Mouse (Mus musculus) heart, embryonic 15.5 days (tissue): ENCODE measurements around the gene Pfas. TPM values are rescaled to one million over a fixed set of nuclear protein-coding genes. Genes with fewer than 3 reads are reported as not detected.
"Not testable (repeated sequence)": the region's sequence is repeated elsewhere in the genome, so short reads cannot be mapped to it uniquely, and the experiment has no call there.

Experiments
- ATAC-seq: fragments of 200-750 bp; cut with Nextera tagmentation; replicated peaks from 2 replicates; pipeline ENCODE4 v1.8.0; 2017; ENCODE audit warnings: low read depth, moderate TSS enrichment; ENCODE audit not compliant: insufficient number of reproducible peaks, insufficient read depth, low FRiP score
- H3K27ac ChIP-seq: fragments of 300-500 bp; sonication (generic); 2 replicates; pipeline ENCODE4 v1.5.1; 2015; ENCODE audit warnings: mild to moderate bottlenecking, inconsistent platforms
- H3K27me3 ChIP-seq: fragments of 300-500 bp; sonication (generic); 2 replicates; pipeline ENCODE4 v1.6.1; 2015; ENCODE audit warnings: inconsistent platforms
- H3K36me3 ChIP-seq: fragments of 300-500 bp; sonication (generic); 2 replicates; pipeline ENCODE4 v1.6.1; 2015; ENCODE audit warnings: mild to moderate bottlenecking, inconsistent platforms
- H3K4me1 ChIP-seq: fragments of 300-500 bp; sonication (generic); replicated peaks from 2 replicates; pipeline ENCODE4 v1.6.1; 2015; ENCODE audit warnings: inconsistent platforms
- H3K4me2 ChIP-seq: fragments of 300-500 bp; sonication (generic); 2 replicates; pipeline ENCODE4 v1.6.1; 2015; ENCODE audit warnings: inconsistent platforms, mild to moderate bottlenecking, moderate library complexity
- H3K4me3 ChIP-seq: fragments of 300-500 bp; sonication (generic); 2 replicates; pipeline ENCODE4 v1.5.1; 2015; ENCODE audit warnings: mild to moderate bottlenecking, inconsistent platforms
- H3K9ac ChIP-seq: fragments of 300-500 bp; sonication (generic); 2 replicates; pipeline ENCODE4 v1.6.1; 2015; ENCODE audit warnings: mild to moderate bottlenecking, inconsistent platforms
- H3K9me3 ChIP-seq: fragments of 300-500 bp; sonication (generic); replicated peaks from 2 replicates; pipeline ENCODE4 v1.6.1; 2016; ENCODE audit warnings: inconsistent platforms
- WGBS: fragments of 180-500 bp; shearing (Covaris S2); methylation state at CpG from one replicate; pipeline ENCODE4 v1.1.7; 2015; ENCODE audit warnings: mixed read lengths; 5-methylcytosine and 5-hydroxymethylcytosine counted together
- polyA plus RNA-seq: library from polyadenylated mRNA; unstranded; fragments of >200 nt; fragmentation: Nextera tagmentation; extraction: Ambion mirVana; gene quantifications from 2 replicates; pipeline ENCODE4 v1.2.1, GENCODE M21; 2015

Gene Pfas
- polyA plus RNA-seq, 1 experiment from 2014 or later = 14.9 TPM

GRCm38 (mm10) chr11:68967337-68968282 lies 40.6 kb downstream of the Pfas start, which contains the start of gene Slc25a35:
Gene Slc25a35, plus strand, starts transcription at chr11:68968131.
- H3K9me3 ChIP-seq = no peaks in the 10 kb centered on the region
- H3K27me3 ChIP-seq = no peaks in the 10 kb centered on the region
- peak within 1 kb of the TSS; percentile 8; the same call in 1 of the 2 replicates for H3K27ac ChIP-seq
- peak within 1 kb of the TSS; percentile 62 for H3K4me3 ChIP-seq
- peaks cover 34% of the 10 kb centered on the region for H3K4me1 ChIP-seq
- peak within 1 kb of the TSS; percentile 93 for H3K4me2 ChIP-seq
- ATAC-seq = peak; percentile 91
- peak within 1 kb of the TSS; percentile 66 for H3K9ac ChIP-seq
- WGBS = 1% methylated on average over 50 of the region's 50 CpGs
- H3K36me3 ChIP-seq = no peaks in the 10 kb centered on the region

GRCm38 (mm10) chr11:68966554-68966953 lies 41.7 kb downstream of the Pfas start:
- no peak overlapping the region for H3K9ac ChIP-seq
- 47% methylated on average over 1 of the region's 1 CpGs for WGBS

DNA sequence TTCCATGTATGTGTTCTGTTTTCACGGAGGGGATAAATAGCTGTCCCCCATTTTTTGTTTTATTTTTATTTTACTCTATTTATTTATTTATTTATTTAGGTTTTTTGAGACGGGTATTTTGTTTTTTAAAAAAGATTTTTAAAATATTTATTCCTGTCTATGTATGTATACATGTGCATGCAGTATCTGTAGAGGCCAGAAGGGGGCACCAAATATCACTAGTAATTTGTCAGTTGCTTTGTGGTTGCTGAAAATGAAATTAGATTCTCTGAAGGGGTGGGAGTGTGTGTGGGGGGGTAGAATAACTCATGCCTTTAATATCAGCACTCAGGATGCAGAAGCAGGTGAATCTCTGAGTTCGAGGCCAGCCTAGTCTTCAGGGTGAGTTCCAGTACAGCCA lies 42.4 kb downstream of the Pfas start:
- Histone ChIP-seq H3K4me1 (peaks cover 21% of the 10 kb centered on the region), H3K9ac (no peak overlapping the region), H3K4me3 (no peak overlapping the region), H3K9me3 (no peaks in the 10 kb centered on the region), H3K27me3 (no peaks in the 10 kb centered on the region), H3K36me3 (no peaks in the 10 kb centered on the region), H3K4me2 (no peak overlapping the region), H3K27ac (no peak overlapping the region)
- WGBS = 32% methylated on average over 3 of the region's 3 CpGs
- no peak for ATAC-seq

More at GRCm38 (mm10) chr11:68966554-68966953, 41.7 kb downstream of the Pfas start:
- Histone ChIP-seq H3K27me3 (no peaks in the 10 kb centered on the region), H3K4me2 (peak overlapping the region; percentile 93), H3K9me3 (no peaks in the 10 kb centered on the region), H3K4me3 (no peak overlapping the region), H3K36me3 (no peaks in the 10 kb centered on the region), H3K27ac (no peak overlapping the region), H3K4me1 (peaks cover 27% of the 10 kb centered on the region)
- ATAC-seq = no peak

- Histone ChIP-seq H3K4me3 (no peak overlapping the region), H3K36me3 (no peaks in the 10 kb centered on the region), H3K27me3 (no peaks in the 10 kb centered on the region), H3K9me3 (no peaks in the 10 kb centered on the region), H3K4me1 (peaks cover 13% of the 10 kb centered on the region), H3K9ac (no peak overlapping the region), H3K27ac (no peak overlapping the region), H3K4me2 (no peak overlapping the region)
- no peak for ATAC-seq
Observed at GRCm38 (mm10) chr11:68965050-68965449, 43.2 kb downstream of the Pfas start.

DNA sequence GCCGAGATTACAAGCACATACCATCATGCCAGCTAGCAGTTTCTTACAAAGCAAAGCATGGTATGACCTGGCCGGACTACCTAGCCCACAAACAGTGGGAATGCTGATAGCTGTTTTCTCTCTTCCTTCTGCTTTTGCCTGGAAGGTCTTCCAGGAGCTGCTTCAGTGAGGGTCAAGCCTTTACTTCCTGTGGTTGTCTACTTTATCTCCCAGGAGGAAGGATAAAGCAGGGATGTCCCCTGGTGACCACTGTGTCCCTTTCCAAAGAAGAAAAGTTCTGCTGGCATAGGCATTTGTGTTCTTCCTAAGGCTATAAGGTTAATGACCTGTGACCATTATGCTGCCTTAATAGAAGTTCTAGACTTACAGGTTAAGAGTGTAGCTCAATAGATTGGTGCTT lies 44.9 kb downstream of the Pfas start:
- H3K27ac ChIP-seq = no peak overlapping the region
- H3K4me3 ChIP-seq = no peak overlapping the region
- no peak overlapping the region for H3K4me2 ChIP-seq
- no peaks in the 10 kb centered on the region for H3K9me3 ChIP-seq
- 69% methylated on average over 2 of the region's 2 CpGs for WGBS
- ATAC-seq = no peak
- no peak overlapping the region for H3K9ac ChIP-seq
- peaks cover 8% of the 10 kb centered on the region for H3K4me1 ChIP-seq
- H3K36me3 ChIP-seq = no peaks in the 10 kb centered on the region
- H3K27me3 ChIP-seq = no peaks in the 10 kb centered on the region

- 25% methylated on average over 11 of the region's 11 CpGs for WGBS
- H3K36me3 ChIP-seq, H3K4me1 ChIP-seq, H3K9ac ChIP-seq, H3K27ac ChIP-seq, H3K4me3 ChIP-seq, H3K27me3 ChIP-seq, H3K4me2 ChIP-seq, ATAC-seq, H3K9me3 ChIP-seq: not testable (repeated sequence)
Observed at GRCm38 (mm10) chr11:68962159-68962558, 46.1 kb downstream of the Pfas start.

- Histone ChIP-seq H3K4me1 (no peaks in the 10 kb centered on the region), H3K27me3 (no peaks in the 10 kb centered on the region), H3K9ac (no peak overlapping the region), H3K27ac (no peak overlapping the region), H3K36me3 (no peaks in the 10 kb centered on the region), H3K4me3 (no peak overlapping the region), H3K9me3 (no peaks in the 10 kb centered on the region), H3K4me2 (no peak overlapping the region)
- WGBS = 57% methylated on average over 3 of the region's 3 CpGs
- no peak for ATAC-seq
Observed at GRCm38 (mm10) chr11:68961596-68961995, 46.7 kb downstream of the Pfas start.

DNA sequence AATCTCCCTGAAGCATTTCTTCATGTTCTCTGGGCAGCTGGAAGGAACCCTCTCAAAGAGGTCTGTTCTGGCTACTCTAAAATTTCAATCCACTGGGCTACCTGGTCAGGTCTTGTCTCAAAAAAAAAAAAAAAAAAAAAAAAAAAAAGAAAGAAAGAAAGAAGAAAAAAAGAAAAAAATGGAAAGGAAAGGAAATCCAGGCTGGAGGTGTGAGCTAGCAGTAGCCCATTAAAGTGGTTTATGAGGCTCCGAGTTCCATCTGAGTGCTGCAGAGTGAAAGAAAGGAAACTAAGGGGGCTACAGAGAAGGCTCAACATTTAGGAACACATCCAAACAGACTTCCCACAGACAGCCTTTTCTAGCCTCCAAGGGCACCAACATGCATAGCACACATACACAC lies 50.3 kb downstream of the Pfas start:
- no peaks in the 10 kb centered on the region for H3K9me3 ChIP-seq
- ATAC-seq = no peak
- no peaks in the 10 kb centered on the region for H3K36me3 ChIP-seq
- H3K4me3 ChIP-seq = no peak overlapping the region
- H3K9ac ChIP-seq = no peak overlapping the region
- no peak overlapping the region for H3K4me2 ChIP-seq
- H3K27me3 ChIP-seq = peaks cover 12% of the 10 kb centered on the region
- H3K4me1 ChIP-seq = peaks cover 19% of the 10 kb centered on the region
- H3K27ac ChIP-seq = no peak overlapping the region
- 100% methylated on average over 1 of the region's 1 CpGs for WGBS

- WGBS = 46% methylated on average over 8 of the region's 8 CpGs
- peak within 1 kb of the TSS; percentile 43 for H3K4me3 ChIP-seq
- ATAC-seq = no peak
- H3K9ac ChIP-seq = peak within 1 kb of the TSS; percentile 1; the same call in 1 of the 2 replicates
- H3K27ac ChIP-seq = peak within 1 kb of the TSS; percentile 68
- no peaks in the 10 kb centered on the region for H3K9me3 ChIP-seq
- no peaks in the 10 kb centered on the region for H3K36me3 ChIP-seq
- H3K4me2 ChIP-seq = peak within 1 kb of the TSS; percentile 37
- H3K4me1 ChIP-seq = peaks cover 19% of the 10 kb centered on the region
- peaks cover 13% of the 10 kb centered on the region for H3K27me3 ChIP-seq
Observed at GRCm38 (mm10) chr11:68957308-68957707, 51.0 kb downstream of the Pfas start, which contains the start of gene Arhgef15. Gene Arhgef15, minus strand, starts transcription at chr11:68957480.

DNA sequence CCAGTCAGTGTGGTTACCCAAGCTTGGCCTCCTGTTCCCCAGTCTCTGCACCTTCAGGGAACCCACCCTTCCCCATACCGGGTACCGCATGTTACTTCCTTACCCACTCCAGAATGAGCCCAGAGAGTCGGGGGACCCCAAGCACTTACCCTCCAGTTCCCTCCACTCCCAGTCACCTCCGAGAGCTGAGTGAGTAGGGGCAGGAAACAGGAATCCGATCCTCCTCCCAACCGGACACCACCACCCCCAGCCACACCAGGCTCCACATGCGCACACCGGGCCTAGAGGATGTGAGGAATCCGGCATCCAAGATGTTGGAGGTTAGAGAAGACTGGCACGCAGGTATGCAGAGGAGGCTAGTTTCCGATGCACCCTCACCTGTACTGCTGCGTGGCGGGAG lies 51.6 kb downstream of the Pfas start:
- H3K9me3 ChIP-seq = no peaks in the 10 kb centered on the region
- peak overlapping the region; percentile 43 for H3K4me3 ChIP-seq
- H3K27ac ChIP-seq = peak overlapping the region; percentile 68
- peak overlapping the region; percentile 37 for H3K4me2 ChIP-seq
- H3K27me3 ChIP-seq = peaks cover 16% of the 10 kb centered on the region
- H3K9ac ChIP-seq = peak overlapping the region; percentile 1; the same call in 1 of the 2 replicates
- H3K36me3 ChIP-seq = no peaks in the 10 kb centered on the region
- WGBS = 25% methylated on average over 13 of the region's 13 CpGs
- H3K4me1 ChIP-seq = peaks cover 19% of the 10 kb centered on the region
- peak; percentile 68; the same call in 1 of the 2 replicates for ATAC-seq

DNA sequence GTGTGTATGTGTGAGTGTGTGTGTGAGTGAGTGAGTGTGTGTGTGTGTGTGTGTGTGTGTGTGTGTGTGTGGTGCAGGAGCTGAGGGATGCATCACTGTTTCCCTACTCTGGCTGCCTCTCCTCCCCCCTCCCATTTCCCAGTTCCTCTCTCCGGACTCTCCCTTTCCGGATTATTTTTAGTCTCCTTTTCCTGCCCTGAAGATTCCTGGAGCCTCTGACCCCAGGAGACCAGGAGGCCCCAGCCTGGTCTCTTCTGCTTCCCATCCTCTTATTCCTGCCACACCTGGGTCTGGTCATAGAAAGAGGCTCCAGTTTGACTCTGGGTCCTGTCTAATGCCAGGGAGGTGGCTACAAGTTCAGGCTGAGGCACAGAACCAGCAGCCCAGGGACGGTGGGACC lies 52.2 kb downstream of the Pfas start:
- Histone ChIP-seq H3K4me3 (peak overlapping the region; percentile 43), H3K27me3 (peaks cover 16% of the 10 kb centered on the region), H3K27ac (peak overlapping the region; percentile 68), H3K9ac (peak overlapping the region; percentile 1; the same call in 1 of the 2 replicates), H3K4me2 (peak overlapping the region; percentile 84), H3K9me3 (no peaks in the 10 kb centered on the region), H3K36me3 (no peaks in the 10 kb centered on the region), H3K4me1 (peaks cover 19% of the 10 kb centered on the region)
- ATAC-seq = peak; percentile 60
- 13% methylated on average over 3 of the region's 3 CpGs for WGBS
